In genomic region chr12:33096017-33096416, GRCm38 (mm10) we compare ENCODE assay signal across 24 mouse cellular contexts. TPM values are rescaled to one million over a fixed set of nuclear protein-coding genes. Genes with fewer than 3 reads are reported as not detected.
"Had no signal": no experiment of that assay in that cellular context is flagged by ENCODE, and none has a peak within 500 bp of the region (broad histone marks: within the 10 kb centered on the region; RNA-seq: fewer than 3 reads in every experiment).

No protein-coding gene starts in this region.

- DNase-seq: lung, adult 18-20 months; lung, embryonic 14.5 days; lung, postnatal 10 days; lung, postnatal 36 days; midbrain, embryonic 14.5 days; right cerebral cortex, adult 18-20 months; right cerebral cortex, postnatal 25 days; right cerebral cortex, postnatal 4 days; thymus, adult 18-20 months; thymus, postnatal 25 days; thymus, postnatal 4 days had no signal

- H3K4me2 ChIP-seq: liver, embryonic 12.5 days; lung, embryonic 14.5 days; midbrain, embryonic 12.5 days; neural tube, embryonic 13.5 days; neural tube, embryonic 15.5 days had no signal

- H3K36me3 ChIP-seq: liver, embryonic 12.5 days; midbrain, embryonic 10.5 days; midbrain, embryonic 12.5 days; neural tube, embryonic 13.5 days; neural tube, embryonic 15.5 days had no signal

- H3K4me1 ChIP-seq: liver, embryonic 12.5 days; midbrain, embryonic 12.5 days; neural tube, embryonic 13.5 days; neural tube, embryonic 15.5 days had no signal

- H3K27ac ChIP-seq: liver, embryonic 12.5 days; liver, embryonic 14.5 days; macrophage; midbrain, embryonic 10.5 days; midbrain, embryonic 12.5 days; neural tube, embryonic 13.5 days; neural tube, embryonic 15.5 days had no signal

- H3K4me3 ChIP-seq: liver, embryonic 12.5 days; midbrain, embryonic 10.5 days; midbrain, embryonic 12.5 days; myocyte; neural tube, embryonic 13.5 days; neural tube, embryonic 15.5 days had no signal

- H3K27me3 ChIP-seq: liver, embryonic 12.5 days; midbrain, embryonic 12.5 days; neural tube, embryonic 13.5 days; neural tube, embryonic 15.5 days had no signal

- ATAC-seq: liver, embryonic 12.5 days; midbrain, embryonic 16.5 days had no signal

- H3K9ac ChIP-seq: liver, embryonic 12.5 days; liver, embryonic 14.5 days; lung, embryonic 14.5 days; midbrain, embryonic 12.5 days; neural tube, embryonic 13.5 days; neural tube, embryonic 15.5 days had no signal

- H3K9me3 ChIP-seq: liver, embryonic 12.5 days; midbrain, embryonic 10.5 days; midbrain, embryonic 12.5 days; neural tube, embryonic 13.5 days; neural tube, embryonic 15.5 days had no signal

RNA-seq across cellular contexts. Expression of gene Cdhr3, which starts 3.3 kb away (rescaled TPM):
- total RNA-seq: megakaryocyte progenitor cell, adult 5-6 weeks; megakaryocyte-erythroid progenitor cell, adult 5-6 weeks had no signal
- polyA plus RNA-seq: liver, embryonic 12.5 days; liver, embryonic 14.5 days; liver, embryonic 16.5 days; lung, embryonic 14.5 days; macrophage; midbrain, embryonic 10.5 days; urinary bladder, adult 2 months had no signal
